Mouse (Mus musculus) gastrocnemius, adult 2 months (tissue): ENCODE results near the gene Csrnp3. TPM values are rescaled to one million over a fixed set of nuclear protein-coding genes. Genes with fewer than 3 reads are reported as not detected.
A peak's percentile ranks its signal among the peaks of the same experiment; 100 is the strongest.
"Not testable (repeated sequence)": the region's sequence is repeated elsewhere in the genome, so short reads cannot be mapped to it uniquely, and the experiment has no call there.

Source experiments
- DNase-seq: peaks from one replicate; pipeline ENCODE4 v3.0.0; 2022
- H3K27ac ChIP-seq: fragments of 200-600 bp; 2 replicates; pipeline ENCODE4 v1.8.1; 2022; ENCODE audit warnings: mild to moderate bottlenecking
- H3K4me3 ChIP-seq: fragments of 200-600 bp; 2 replicates; pipeline ENCODE4 v1.8.1; 2022; ENCODE audit warnings: mild to moderate bottlenecking, moderate library complexity
- CTCF ChIP-seq: fragments of 200-600 bp; IDR thresholded peaks from 2 replicates; pipeline ENCODE4 v1.8.1; 2022; ENCODE audit warnings: antibody characterized with exemption, mild to moderate bottlenecking, moderate library complexity
- intact Hi-C: fragments of 180-260 bp; cut with DNase I; formaldehyde crosslinking; loops from one replicate; pipeline ENCODE4 v1.15.1; 2025
- long read RNA-seq, 2 experiments: library from polyadenylated mRNA; stranded (forward); transcript quantifications; one replicate each; pipeline ENCODE4 v2.0.0; 2021
- total RNA-seq, 2 experiments: library from RNA; stranded (reverse); gene quantifications; 2 replicates each; pipeline ENCODE4 v1.2.3; 2021

Csrnp3 gene
- not detected for total RNA-seq
- long read RNA-seq, experiment 1 = 0 reads
- long read RNA-seq, experiment 2 = 0 reads

GRCm38 (mm10) chr2:65845551-65845950 is at the start of gene Csrnp3:
Csrnp3 (plus strand) TSS chr2:65845767.
- TF ChIP-seq CTCF = no peak
- peak within 1 kb of the TSS; percentile 57 for H3K4me3 ChIP-seq
- intact Hi-C loops = no loop called here
- H3K27ac ChIP-seq = no peak within 1 kb of the TSS
- DNase-seq = peak; percentile 37

DNA sequence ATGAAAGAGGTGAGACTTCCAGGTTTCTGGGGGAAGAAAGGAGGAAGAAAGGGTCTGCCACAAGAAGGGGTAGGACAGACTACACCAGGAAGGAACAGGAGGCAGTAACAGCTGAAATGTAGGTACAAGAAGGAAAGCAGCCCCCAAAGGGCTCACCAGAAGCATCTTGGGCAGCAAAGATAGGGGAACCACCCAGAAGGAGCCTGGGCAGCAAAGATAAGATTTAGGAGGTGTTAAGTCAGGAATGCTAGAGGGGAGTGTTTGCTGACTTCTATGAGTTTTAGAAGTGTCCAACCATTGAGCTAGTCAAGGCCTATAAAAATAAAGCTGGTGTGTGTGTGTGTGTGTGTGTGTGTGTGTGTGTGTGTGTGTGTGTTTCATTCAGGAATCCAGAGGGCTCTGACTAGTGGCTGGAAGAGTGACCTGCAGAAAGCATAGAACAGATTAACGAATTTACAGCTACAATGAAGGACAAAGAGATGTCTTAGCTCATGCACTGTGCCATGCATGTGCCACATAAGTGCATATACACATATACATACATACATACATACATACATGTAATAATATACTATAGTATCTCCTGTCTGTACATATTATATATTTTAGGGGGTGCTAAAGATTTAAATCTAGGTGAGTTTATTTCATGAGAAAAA is 44.4 kb upstream of the Csrnp3 start:
- intact Hi-C loops = no loop called here
- TF ChIP-seq CTCF = no peak
- no peak for DNase-seq
- Histone ChIP-seq H3K4me3 (no peak overlapping the region), H3K27ac (no peak overlapping the region)

- intact Hi-C loops = no loop called here
- no peak for TF ChIP-seq CTCF
- H3K4me3 ChIP-seq = no peak overlapping the region
Observed at GRCm38 (mm10) chr2:65806556-65806955, 39.0 kb upstream of the Csrnp3 start.

GRCm38 (mm10) chr2:65811203-65811602 is 34.4 kb upstream of the Csrnp3 start:
- DNase-seq, H3K27ac ChIP-seq, H3K4me3 ChIP-seq, intact Hi-C loops: not testable (repeated sequence)

More at GRCm38 (mm10) chr2:65806556-65806955, 39.0 kb upstream of the Csrnp3 start:
- no peak for DNase-seq
- no peak overlapping the region for H3K27ac ChIP-seq

GRCm38 (mm10) chr2:65818080-65818796 is 27.3 kb upstream of the Csrnp3 start:
- Histone ChIP-seq H3K27ac (peak overlapping the region; percentile 12), H3K4me3 (peak overlapping the region; percentile 60)
- intact Hi-C loops = no loop called here
- TF ChIP-seq CTCF = no peak
- peak; percentile 38 for DNase-seq

DNA sequence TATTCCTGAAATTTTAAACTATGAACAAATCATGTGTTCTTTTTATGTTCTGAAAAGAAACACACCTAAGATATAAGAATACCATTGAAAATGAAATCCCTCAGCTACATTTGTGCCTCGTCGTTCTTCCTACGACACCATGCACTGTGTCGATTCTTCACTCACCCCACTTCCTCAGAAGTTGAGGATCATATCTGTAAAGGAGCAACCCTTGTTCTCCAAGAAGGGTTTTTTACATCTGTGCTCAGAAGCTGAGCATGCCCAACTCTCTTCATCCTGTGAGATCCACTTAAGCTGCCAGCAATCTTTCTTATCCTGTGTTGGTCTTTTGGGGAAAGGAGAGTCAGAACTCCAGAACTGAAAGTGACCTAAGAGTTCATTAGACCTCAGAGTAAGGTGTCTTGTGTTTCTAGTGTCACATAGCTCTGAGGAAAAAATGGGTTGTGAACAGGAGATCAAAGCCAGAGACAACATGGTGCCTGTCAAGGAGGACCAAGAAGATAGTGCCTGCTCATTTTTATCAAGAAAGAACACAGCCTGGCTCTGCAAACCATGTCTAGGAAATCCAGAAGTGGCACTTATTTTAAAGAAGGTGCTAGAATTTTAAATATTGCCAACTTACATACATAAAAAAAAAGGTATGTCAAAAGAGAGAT is 25.3 kb upstream of the Csrnp3 start:
- Histone ChIP-seq H3K4me3 (no peak overlapping the region), H3K27ac (no peak overlapping the region)
- intact Hi-C loops = no loop called here
- no peak for TF ChIP-seq CTCF
- DNase-seq = no peak

- H3K4me3 ChIP-seq = no peak overlapping the region
- intact Hi-C loops = no loop called here
- TF ChIP-seq CTCF = no peak
- no peak overlapping the region for H3K27ac ChIP-seq
- no peak for DNase-seq
Observed at GRCm38 (mm10) chr2:65826314-65826713, 19.3 kb upstream of the Csrnp3 start.

DNA sequence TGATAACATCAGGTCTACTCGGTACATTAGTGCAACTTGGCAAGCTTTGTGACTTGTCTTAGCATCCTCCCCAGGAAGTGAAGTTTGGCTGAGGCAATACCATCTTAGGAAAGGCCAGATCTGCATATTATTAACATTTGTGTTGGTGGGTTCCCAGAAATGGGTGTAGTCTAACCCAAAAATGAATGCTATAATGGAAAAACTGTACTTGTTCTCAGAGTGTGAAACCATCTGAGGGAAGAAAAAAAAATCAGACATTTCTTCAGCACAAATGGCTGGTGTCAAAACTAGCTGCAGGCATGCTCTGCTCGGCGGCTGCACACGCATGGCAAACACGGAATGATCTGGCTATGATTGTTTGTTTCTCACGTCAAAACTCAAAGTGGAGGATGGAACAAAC is 18.8 kb upstream of the Csrnp3 start:
- Histone ChIP-seq H3K27ac (no peak overlapping the region), H3K4me3 (no peak overlapping the region)
- no peak for TF ChIP-seq CTCF
- intact Hi-C loops = no loop called here
- DNase-seq = no peak

DNA sequence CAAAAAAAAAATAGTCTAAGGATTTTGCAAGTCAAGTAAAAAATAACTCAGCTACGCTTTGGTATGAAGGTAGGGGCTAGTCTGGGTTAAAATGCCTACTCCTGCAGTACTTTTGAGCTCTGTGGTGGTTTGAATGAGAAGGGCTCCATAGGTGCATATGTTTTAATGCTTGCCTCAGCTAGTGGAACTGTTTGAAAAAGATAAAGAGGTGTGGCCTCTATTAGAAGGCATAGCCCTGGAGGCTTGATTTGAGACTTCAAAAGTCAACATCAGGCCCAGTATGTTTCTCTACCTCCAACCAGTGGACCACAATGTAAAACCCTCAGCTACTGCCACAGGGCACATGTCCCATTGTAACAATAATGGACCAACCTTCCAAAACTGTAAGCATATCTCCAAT is 16.9 kb upstream of the Csrnp3 start:
- no peak overlapping the region for H3K4me3 ChIP-seq
- TF ChIP-seq CTCF = no peak
- H3K27ac ChIP-seq = no peak overlapping the region
- DNase-seq = no peak
- intact Hi-C loops = no loop called here

GRCm38 (mm10) chr2:65832738-65833395 is 12.7 kb upstream of the Csrnp3 start:
- intact Hi-C loops = no loop called here
- H3K4me3 ChIP-seq = no peak overlapping the region
- no peak for TF ChIP-seq CTCF
- no peak for DNase-seq
- H3K27ac ChIP-seq = no peak overlapping the region

GRCm38 (mm10) chr2:65833421-65833820 is 12.1 kb upstream of the Csrnp3 start:
- intact Hi-C loops = no loop called here
- TF ChIP-seq CTCF = no peak
- no peak for DNase-seq
- Histone ChIP-seq H3K4me3 (no peak overlapping the region), H3K27ac (no peak overlapping the region)

GRCm38 (mm10) chr2:65841606-65842005 is 4.0 kb upstream of the Csrnp3 start:
- TF ChIP-seq CTCF = no peak
- intact Hi-C loops = no loop called here
- no peak for DNase-seq
- Histone ChIP-seq H3K4me3 (no peak overlapping the region), H3K27ac (no peak overlapping the region)

GRCm38 (mm10) chr2:65842356-65842755 is 3.2 kb upstream of the Csrnp3 start:
- intact Hi-C loops = no loop called here
- no peak for TF ChIP-seq CTCF
- Histone ChIP-seq H3K27ac (no peak overlapping the region), H3K4me3 (no peak overlapping the region)
- DNase-seq = no peak
